Mouse (Mus musculus): Measurements from ENCODE around the gene Foxp1. TPM values are rescaled to one million over a fixed set of nuclear protein-coding genes. Genes with fewer than 3 reads are reported as not detected.

Foxp1 gene
- polyA plus RNA-seq, 1 experiment from 2014 or later, result 77.4 TPM

DNA sequence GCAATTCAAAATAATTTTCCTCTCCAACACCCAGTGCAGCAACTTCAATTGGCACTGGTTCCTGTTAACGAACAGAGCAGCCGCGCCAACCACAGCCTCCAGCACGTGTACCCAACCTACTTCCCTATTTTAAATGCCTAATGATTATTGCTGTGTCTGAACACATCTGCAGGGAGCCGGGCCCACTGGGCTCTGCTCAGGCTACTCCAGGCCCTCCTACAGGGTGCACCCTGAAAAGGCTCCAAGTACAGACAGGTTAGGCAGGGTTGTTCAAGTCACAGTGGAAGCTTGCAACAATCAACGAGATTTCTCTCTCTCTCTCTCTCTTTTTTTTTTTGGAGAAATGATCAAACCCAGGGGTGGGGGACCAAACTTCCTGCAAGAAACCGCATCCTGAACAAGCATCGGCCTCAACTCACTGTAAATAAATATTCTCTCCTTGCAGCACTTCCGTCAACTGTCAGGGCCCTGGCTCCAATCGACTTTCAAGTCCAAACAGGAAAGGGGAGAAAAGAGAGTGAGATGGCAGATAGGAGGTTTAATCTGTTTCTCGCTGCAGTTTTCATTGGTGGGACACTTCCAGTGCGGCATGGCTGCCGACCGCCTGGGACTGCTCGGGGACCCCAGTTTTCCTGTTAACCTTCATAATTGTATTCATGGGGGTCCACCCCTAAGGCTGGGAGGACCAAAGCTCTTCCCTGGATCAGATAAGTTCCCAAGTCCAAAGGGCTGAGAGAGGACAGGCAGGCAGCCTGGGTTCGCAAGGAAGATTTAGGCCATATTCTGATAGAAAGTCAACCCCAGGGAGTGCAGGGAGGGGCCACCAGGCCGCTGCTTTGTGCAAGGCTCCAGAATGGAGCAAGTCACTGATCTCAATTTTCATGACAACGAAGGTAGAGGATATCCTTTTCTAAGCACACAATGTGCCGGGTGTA lies 133.5 kb downstream of the Foxp1 start:
- Histone ChIP-seq H3K27ac (no peak overlapping the region), H3K36me3 (peaks cover 3% of the 10 kb centered on the region; the same call in 1 of the 2 replicates)
- ATAC-seq (ENCODE audit: insufficient number of reproducible peaks, insufficient read depth, low FRiP score, low TSS enrichment, low read depth), result no peak

DNA sequence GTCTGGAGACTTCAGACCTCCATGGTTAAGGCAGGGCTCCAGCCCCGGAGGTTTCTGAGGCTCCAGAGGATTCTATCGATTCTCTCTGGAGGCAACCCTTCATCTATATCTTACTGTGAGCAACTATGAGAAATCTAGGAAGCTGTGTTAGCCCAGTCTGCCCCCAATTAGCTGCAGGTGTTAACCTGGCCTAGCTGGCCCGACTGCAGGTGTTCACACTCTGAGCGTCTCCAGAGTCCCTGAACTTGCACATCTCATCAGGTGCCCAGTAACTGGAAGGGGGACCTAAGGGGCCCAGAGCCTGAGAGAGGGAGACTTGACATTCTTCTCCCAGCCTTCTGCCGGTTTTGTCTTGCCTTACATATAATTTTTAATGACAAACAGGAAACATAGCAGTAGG lies 134.5 kb downstream of the Foxp1 start:
- H3K4me1 ChIP-seq (replicated peaks), result peaks cover 16% of the 10 kb centered on the region
- no peak overlapping the region for H3K4me2 ChIP-seq
- 73% methylated on average over 5 of the region's 5 CpGs for WGBS
- H3K9me3 ChIP-seq, result 0 out of 2 replicates have a peak, but pooled peaks cover 5% of the 10 kb centered on the region
- H3K36me3 ChIP-seq, result peaks cover 3% of the 10 kb centered on the region; the same call in 1 of the 2 replicates
- H3K9ac ChIP-seq (replicated peaks), result no peak overlapping the region
- no peaks in the 10 kb centered on the region for H3K27me3 ChIP-seq
- no peak overlapping the region for H3K27ac ChIP-seq
- no peak overlapping the region for H3K4me3 ChIP-seq (replicated peaks)
- ATAC-seq (ENCODE audit: insufficient number of reproducible peaks, insufficient read depth, low FRiP score, low TSS enrichment, low read depth), result no peak

More for the DNA sequence above, 133.5 kb downstream of the Foxp1 start:
- Histone ChIP-seq H3K27me3 (no peaks in the 10 kb centered on the region), H3K4me2 (no peak overlapping the region), H3K4me3 (replicated peaks) (no peak overlapping the region), H3K9me3 (0 out of 2 replicates have a peak, but pooled peaks cover 5% of the 10 kb centered on the region), H3K9ac (replicated peaks) (no peak overlapping the region), H3K4me1 (replicated peaks) (peaks cover 16% of the 10 kb centered on the region)
- 72% methylated on average over 19 of the region's 19 CpGs for WGBS

DNA sequence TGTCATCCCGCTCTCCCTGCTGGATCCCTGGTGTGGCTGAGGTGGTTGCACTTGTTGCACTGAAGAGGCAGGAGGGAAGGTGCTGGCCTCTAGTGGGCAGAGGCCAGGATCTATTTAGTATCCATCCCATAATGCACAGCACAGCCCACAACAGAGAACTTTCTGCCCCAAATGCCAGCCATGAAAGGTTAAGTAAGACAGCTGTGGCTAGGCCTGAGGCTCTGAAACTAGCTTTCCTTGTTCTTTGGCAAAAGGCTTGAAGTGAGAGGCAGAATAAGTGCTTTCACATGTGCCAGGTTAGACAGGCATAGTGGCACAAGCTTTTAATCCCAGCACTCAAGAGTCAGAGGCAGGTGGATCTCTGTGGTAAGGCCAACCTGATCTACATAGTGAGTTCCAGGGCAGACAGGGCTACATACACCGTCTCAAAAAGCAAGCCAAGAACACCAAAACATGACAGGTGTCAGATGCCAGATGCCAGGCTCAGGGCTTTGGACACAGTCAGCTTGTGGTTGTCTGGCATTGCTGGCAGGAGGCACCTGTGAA lies 137.4 kb downstream of the Foxp1 start:
- H3K27ac ChIP-seq, result no peak overlapping the region
- H3K9me3 ChIP-seq, result peaks cover 5% of the 10 kb centered on the region; the same call in 1 of the 2 replicates
- no peak overlapping the region for H3K4me3 ChIP-seq (replicated peaks)
- no peak overlapping the region for H3K9ac ChIP-seq (replicated peaks)
- peaks cover 14% of the 10 kb centered on the region for H3K4me1 ChIP-seq (replicated peaks)
- peaks cover 3% of the 10 kb centered on the region; the same call in 1 of the 2 replicates for H3K36me3 ChIP-seq
- no peak for ATAC-seq (ENCODE audit: insufficient number of reproducible peaks, insufficient read depth, low FRiP score, low TSS enrichment, low read depth)
- H3K4me2 ChIP-seq, result no peak overlapping the region
- WGBS, result 89% methylated on average over 2 of the region's 2 CpGs
- H3K27me3 ChIP-seq, result no peaks in the 10 kb centered on the region

DNA sequence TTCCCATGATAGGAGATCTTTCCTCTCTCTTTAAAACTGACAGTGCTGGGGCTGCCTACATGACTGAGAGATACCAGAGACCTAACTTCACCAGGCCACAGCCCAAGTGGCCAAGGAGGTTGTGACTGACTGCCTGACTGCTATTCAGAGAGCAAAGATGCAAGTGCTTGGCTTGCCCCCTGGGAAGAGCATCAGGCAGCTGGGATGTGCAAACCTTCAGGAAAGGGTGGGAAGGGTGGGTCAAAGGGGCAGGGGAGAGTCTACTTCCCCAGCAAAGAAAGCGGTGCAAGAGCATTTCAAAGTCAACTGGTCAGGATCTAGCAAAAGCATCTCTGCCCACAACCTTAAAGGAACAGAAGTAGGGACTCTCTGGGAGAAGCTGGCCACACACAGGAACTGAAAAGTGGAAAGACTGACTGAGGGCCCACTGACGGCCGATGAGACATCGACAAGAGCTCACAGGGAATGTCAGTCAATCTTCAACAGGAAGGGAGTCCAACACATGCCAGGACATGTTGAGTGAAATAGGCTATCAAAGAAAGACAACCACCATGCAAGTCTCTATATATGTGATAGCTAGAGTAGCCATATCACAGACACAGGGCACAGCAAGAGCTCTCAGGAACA lies 138.6 kb downstream of the Foxp1 start:
- no peak overlapping the region for H3K4me2 ChIP-seq
- no peaks in the 10 kb centered on the region for H3K27me3 ChIP-seq
- peaks cover 23% of the 10 kb centered on the region for H3K4me1 ChIP-seq (replicated peaks)
- peaks cover 3% of the 10 kb centered on the region; the same call in 1 of the 2 replicates for H3K36me3 ChIP-seq
- peaks cover 5% of the 10 kb centered on the region; the same call in 1 of the 2 replicates for H3K9me3 ChIP-seq
- 89% methylated on average over 4 of the region's 4 CpGs for whole genome bisulfite sequencing
- ATAC-seq (ENCODE audit: insufficient number of reproducible peaks, insufficient read depth, low FRiP score, low TSS enrichment, low read depth), result no peak
- H3K27ac ChIP-seq, result no peak overlapping the region
- H3K9ac ChIP-seq (replicated peaks), result no peak overlapping the region
- H3K4me3 ChIP-seq (replicated peaks), result no peak overlapping the region

DNA sequence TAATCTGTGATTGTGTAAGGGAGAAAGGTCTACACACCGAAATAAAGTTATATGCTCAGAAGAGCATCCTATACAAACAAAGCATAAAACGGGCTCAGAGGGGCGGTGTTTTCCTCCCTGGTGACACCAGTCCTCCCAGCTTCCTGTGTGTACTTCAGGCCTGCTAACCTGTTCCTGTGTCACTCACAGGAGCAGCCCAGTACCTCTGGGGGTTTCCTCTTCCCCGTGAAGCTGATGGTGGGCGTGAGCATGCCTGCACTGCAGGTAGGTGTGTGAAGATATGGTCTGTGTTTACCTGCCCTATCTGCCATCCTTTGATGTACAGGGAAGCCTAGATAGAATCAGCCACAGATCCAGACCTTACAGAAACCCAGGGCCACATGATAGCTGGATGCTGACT lies 142.4 kb downstream of the Foxp1 start:
- peaks cover 42% of the 10 kb centered on the region for H3K4me1 ChIP-seq (replicated peaks)
- H3K9me3 ChIP-seq, result no peaks in the 10 kb centered on the region; the same call in 1 of the 2 replicates
- 84% methylated on average over 5 of the region's 5 CpGs for WGBS
- no peaks in the 10 kb centered on the region for H3K36me3 ChIP-seq
- peaks cover 2% of the 10 kb centered on the region; the same call in 1 of the 2 replicates for H3K27me3 ChIP-seq
- no peak overlapping the region for H3K9ac ChIP-seq (replicated peaks)
- no peak overlapping the region for H3K4me2 ChIP-seq
- no peak overlapping the region for H3K27ac ChIP-seq
- no peak overlapping the region for H3K4me3 ChIP-seq (replicated peaks)
- no peak for ATAC-seq (ENCODE audit: insufficient number of reproducible peaks, insufficient read depth, low FRiP score, low TSS enrichment, low read depth)

DNA sequence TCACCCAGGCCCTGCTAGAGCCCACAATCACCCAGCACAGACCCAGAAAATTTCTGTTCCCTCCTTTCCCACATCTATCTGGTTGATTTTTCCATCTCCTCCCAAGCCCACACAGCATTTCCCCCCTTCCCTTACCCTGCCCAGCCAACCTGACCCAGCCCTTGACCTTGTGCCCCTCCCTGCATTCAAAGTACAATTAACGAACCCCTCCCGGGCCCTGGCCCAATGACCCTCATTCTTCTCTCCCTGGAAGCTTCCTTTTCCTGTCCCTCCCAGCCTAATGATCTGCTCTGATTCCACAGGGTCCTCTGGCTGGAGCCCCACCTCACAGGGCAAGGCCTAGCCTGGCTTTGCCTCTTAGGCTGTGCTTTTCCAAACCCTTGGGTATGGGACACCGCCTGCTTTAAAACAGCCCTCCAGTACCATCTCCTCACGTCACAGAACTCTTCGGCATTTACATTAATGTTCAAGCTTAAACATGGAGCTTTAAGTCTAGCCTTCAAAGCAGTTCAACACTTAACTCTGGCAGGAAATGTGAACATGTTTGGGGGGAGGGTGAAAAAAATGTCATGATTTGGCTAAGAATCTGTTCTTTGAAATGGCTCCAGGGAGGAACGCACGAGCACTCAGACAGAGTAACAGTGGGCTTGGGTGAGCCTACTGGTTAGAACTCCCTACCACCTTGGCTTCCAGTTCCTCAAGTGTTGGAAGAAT lies 143.4 kb downstream of the Foxp1 start:
- no peak for ATAC-seq (ENCODE audit: insufficient number of reproducible peaks, insufficient read depth, low FRiP score, low TSS enrichment, low read depth)
- H3K4me3 ChIP-seq (replicated peaks), result no peak overlapping the region
- H3K4me1 ChIP-seq (replicated peaks), result peaks cover 52% of the 10 kb centered on the region
- no peaks in the 10 kb centered on the region for H3K36me3 ChIP-seq
- H3K27ac ChIP-seq, result no peak overlapping the region
- WGBS, result 62% methylated on average over 7 of the region's 7 CpGs
- peaks cover 2% of the 10 kb centered on the region; the same call in 1 of the 2 replicates for H3K27me3 ChIP-seq
- H3K9ac ChIP-seq (replicated peaks), result no peak overlapping the region
- H3K9me3 ChIP-seq, result no peaks in the 10 kb centered on the region; the same call in 1 of the 2 replicates
- no peak overlapping the region for H3K4me2 ChIP-seq

DNA sequence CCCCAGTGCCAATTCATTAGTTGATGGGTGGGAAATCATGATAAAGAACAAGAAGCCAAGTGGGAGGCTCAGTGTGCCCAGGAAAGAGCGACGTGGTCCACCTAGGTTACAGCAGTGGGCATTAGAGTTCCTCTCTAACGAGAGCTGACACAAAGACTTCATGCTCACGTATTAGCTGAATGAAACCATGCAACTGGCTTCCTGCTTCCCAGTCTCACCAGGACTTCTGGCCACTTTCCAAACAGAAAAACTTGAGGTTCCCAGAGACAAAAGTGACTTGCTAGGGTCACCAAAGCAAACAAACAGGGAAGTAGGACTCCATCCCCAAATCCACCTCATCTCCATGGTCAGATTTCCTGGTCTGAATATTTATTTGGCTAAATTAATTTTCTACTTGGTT lies 144.8 kb downstream of the Foxp1 start:
- WGBS, result 61% methylated on average over 4 of the region's 4 CpGs
- Histone ChIP-seq H3K4me1 (replicated peaks) (peaks cover 54% of the 10 kb centered on the region), H3K4me2 (no peak overlapping the region), H3K9me3 (no peaks in the 10 kb centered on the region; the same call in 1 of the 2 replicates), H3K27me3 (peaks cover 2% of the 10 kb centered on the region; the same call in 1 of the 2 replicates), H3K4me3 (replicated peaks) (no peak overlapping the region), H3K36me3 (0 out of 2 replicates have a peak, but pooled peaks cover 2% of the 10 kb centered on the region), H3K27ac (no peak overlapping the region), H3K9ac (replicated peaks) (no peak overlapping the region)
- no peak for ATAC-seq (ENCODE audit: insufficient number of reproducible peaks, insufficient read depth, low FRiP score, low TSS enrichment, low read depth)

DNA sequence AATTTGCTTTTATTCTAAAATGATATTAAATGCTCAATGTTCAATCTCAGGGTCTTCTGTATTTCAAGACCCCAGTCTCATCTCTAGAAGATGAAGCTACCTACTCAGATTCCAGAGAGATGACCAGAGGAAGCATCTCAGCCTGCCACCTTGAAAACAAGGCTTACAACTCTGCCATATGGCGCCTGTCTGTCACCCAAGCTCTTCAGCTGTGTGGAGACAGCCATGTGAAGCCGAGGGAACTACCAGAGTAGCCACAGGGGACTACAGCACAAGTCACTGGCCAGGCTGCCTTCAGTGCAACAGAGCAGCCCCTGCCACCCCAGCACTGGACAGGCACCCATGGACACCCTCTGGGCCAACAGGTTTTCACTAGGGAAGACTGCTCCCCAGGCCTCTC lies 145.4 kb downstream of the Foxp1 start:
- WGBS, result 62% methylated on average over 2 of the region's 2 CpGs
- no peak for ATAC-seq (ENCODE audit: insufficient number of reproducible peaks, insufficient read depth, low FRiP score, low TSS enrichment, low read depth)
- Histone ChIP-seq H3K27me3 (peaks cover 2% of the 10 kb centered on the region; the same call in 1 of the 2 replicates), H3K4me2 (no peak overlapping the region), H3K9ac (replicated peaks) (no peak overlapping the region; the same call in 1 of the 2 replicates), H3K4me1 (replicated peaks) (peaks cover 54% of the 10 kb centered on the region), H3K27ac (no peak overlapping the region; the same call in 1 of the 2 replicates), H3K4me3 (replicated peaks) (no peak overlapping the region), H3K9me3 (no peaks in the 10 kb centered on the region; the same call in 1 of the 2 replicates), H3K36me3 (0 out of 2 replicates have a peak, but pooled peaks cover 3% of the 10 kb centered on the region)

DNA sequence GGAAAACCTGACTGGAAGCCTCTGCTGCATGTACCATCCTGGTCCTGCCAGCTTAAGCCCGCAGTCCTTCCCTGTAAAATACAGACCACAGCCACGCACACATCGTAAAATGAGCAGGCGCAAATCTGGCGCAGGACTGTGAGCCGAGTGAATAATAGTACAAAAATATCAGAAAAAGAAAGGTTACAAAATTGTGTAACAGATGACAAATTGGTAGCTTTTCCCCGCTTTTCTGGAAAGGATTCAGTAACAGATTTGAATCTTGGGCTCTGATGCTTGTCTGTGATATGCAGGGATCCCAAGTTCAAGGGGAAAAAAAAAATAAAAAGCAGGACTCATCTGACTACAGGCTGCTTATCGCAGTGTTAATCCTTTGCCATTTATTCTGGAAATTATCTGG lies 145.8 kb downstream of the Foxp1 start:
- no peak overlapping the region for H3K4me3 ChIP-seq (replicated peaks)
- H3K36me3 ChIP-seq, result 0 out of 2 replicates have a peak, but pooled peaks cover 3% of the 10 kb centered on the region
- H3K9me3 ChIP-seq, result no peaks in the 10 kb centered on the region; the same call in 1 of the 2 replicates
- ATAC-seq (ENCODE audit: insufficient number of reproducible peaks, insufficient read depth, low FRiP score, low TSS enrichment, low read depth), result no peak
- no peak overlapping the region for H3K27ac ChIP-seq
- H3K4me1 ChIP-seq (replicated peaks), result peaks cover 54% of the 10 kb centered on the region
- peaks cover 2% of the 10 kb centered on the region; the same call in 1 of the 2 replicates for H3K27me3 ChIP-seq
- WGBS, result 44% methylated on average over 8 of the region's 8 CpGs
- H3K4me2 ChIP-seq, result no peak overlapping the region
- H3K9ac ChIP-seq (replicated peaks), result no peak overlapping the region

DNA sequence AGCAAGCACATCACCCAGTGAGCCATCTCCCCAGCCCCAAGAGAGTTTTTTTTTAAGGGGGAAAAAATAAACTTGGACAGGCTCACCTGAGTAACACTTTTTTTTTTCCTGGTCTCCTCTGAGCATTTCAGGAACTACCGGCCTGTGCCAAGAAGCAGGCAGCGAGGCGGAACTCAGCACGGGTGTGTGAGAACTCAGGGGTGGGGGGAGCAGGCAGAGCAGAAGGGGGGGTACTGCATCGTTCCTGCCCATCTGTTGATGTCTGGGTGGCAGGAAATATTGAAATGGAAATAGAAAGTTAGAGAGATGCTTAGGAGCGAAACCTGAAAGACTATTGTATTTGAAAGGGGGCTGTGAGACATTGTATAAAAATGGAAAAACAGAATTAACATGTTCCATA lies 146.7 kb downstream of the Foxp1 start:
- no peak overlapping the region for H3K4me2 ChIP-seq
- 0 out of 2 replicates have a peak, but pooled peaks cover 3% of the 10 kb centered on the region for H3K36me3 ChIP-seq
- H3K4me3 ChIP-seq (replicated peaks), result no peak overlapping the region
- WGBS, result 57% methylated on average over 6 of the region's 6 CpGs
- H3K27me3 ChIP-seq, result peaks cover 2% of the 10 kb centered on the region; the same call in 1 of the 2 replicates
- no peak overlapping the region for H3K9ac ChIP-seq (replicated peaks)
- no peak for ATAC-seq (ENCODE audit: insufficient number of reproducible peaks, insufficient read depth, low FRiP score, low TSS enrichment, low read depth)
- H3K9me3 ChIP-seq, result no peaks in the 10 kb centered on the region; the same call in 1 of the 2 replicates
- H3K27ac ChIP-seq, result no peak overlapping the region
- peaks cover 54% of the 10 kb centered on the region for H3K4me1 ChIP-seq (replicated peaks)

Measured in limb, embryonic 12.5 days (tissue).